Mouse (Mus musculus): ENCODE measurements at regions not wholly inside any gene's neighbourhood (a gene's known extent, or its start where the extent isn't known, plus 50 kb on each side); places are given as distances from the start of the nearest gene placed in this dataset.

DNA sequence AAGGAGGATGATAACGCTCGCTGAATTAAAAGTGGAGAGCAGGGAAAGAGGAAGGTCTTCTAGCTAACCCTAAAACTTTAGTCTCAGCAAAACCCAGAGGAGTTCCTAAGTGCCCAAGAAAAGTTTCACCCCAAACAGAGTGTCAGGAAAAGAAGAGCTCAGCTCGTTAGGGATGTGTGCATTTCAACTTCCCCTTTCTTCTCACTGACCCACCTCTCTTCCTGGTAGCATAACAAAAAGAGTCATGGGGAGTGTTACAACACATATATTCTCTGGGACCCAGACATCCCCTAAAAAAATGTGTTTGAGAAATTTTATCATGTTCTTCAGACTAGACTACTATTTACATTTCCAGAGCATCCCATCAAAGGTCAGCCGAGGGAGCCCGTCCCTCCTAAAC is 432.6 kb downstream of the Mctp2 start:
- DNase-seq (ENCODE audit: low read depth, low spot score) = no peak

GRCm38 (mm10) chr7:71872912-71873311 is 433.5 kb downstream of the Mctp2 start:
- DNase-seq (ENCODE audit: low read depth, low spot score) = no peak

DNA sequence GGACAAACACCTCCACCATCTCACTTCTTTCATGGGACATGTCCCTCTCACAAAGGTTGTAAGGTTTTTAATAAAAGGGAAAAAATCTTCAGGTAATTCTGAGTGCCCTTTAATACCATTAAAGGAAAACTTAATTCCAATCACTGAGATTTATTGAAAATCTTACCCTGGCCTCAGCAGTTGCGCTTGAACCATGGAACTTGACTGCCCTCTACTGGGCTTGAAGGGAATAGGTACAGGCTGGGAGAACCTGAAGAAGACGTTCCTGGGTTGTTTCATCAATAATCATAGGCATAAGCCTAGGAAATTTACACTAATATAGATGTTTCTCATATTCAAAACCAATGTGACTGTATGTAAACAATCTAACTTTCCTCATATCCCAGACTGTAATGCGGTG is 439.3 kb downstream of the Mctp2 start:
- peak; percentile 32 for DNase-seq (ENCODE audit: low read depth, low spot score)

- no peak for DNase-seq (ENCODE audit: low read depth, low spot score)
These were observed 440.8 kb downstream of the Mctp2 start for GRCm38 (mm10) chr7:71865371-71866166.

DNA sequence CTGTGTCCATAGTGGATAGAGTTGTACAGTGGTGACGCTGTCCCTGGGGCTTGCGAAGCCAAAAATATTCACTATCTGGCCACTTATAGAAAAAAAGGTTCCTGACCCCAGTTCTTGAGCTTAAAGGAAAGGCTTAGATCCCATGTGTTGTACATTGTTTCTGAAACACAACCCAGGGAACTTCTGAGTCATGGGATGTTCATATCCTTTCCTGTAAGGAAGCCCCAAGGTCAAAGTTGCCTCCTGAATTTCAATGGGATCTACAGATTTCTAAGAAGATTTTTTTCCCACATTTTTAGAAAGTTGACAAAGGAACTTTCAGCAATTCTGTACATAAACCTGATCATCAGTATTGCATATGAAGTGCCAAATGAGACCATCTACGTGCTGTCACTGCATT is 453.5 kb downstream of the Mctp2 start:
- no peak for DNase-seq (ENCODE audit: low read depth, low spot score)

DNA sequence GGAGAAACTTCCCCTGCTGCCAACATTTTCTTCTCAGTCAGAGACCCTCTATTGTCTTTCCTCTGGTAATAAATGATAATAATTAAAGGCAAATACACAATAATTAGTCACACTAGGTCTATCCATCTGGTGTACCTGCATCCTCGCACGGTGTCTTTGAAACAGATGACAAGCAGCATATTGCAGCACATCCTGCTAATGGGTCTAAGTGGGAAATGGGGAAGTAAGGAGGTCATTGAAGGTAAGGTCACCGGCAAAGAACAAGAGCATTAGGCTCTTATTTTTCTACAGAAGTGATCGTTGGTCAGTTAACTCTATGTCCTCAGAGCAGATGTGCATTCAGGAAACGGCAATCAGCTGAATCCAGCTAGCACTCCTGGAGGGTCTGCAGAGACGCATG is 457.2 kb downstream of the Mctp2 start:
- DNase-seq (ENCODE audit: low read depth, low spot score) = no peak

DNA sequence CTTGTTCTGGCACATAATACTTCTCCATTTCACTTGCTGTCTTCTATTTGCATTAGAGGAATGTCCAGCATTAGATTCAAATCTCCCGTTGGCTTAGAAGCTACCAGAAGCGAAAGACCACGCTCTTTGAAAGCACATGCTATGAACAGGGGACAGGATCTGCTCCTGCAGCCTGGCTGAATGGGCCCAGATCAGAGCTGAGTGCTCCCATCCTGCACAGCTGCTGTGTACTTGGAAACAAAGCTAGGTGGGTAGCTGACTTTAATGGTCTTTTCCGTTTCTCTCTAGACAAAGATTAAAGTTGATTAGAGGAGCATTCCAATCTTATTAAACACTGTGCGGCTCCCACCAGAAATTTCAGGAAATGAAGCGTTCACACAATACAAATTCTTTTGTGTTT is 468.6 kb downstream of the Mctp2 start:
- no peak for DNase-seq (ENCODE audit: low read depth, low spot score)

- no peak for DNase-seq (ENCODE audit: low read depth, low spot score)
These were observed 474.4 kb downstream of the Mctp2 start for GRCm38 (mm10) chr7:71831790-71832525.

GRCm38 (mm10) chr7:71829567-71829966 is 476.8 kb downstream of the Mctp2 start:
- no peak for DNase-seq (ENCODE audit: low read depth, low spot score)

GRCm38 (mm10) chr7:71816138-71816537 is 464.9 kb upstream of the Gm10295 start:
- no peak for DNase-seq (ENCODE audit: low read depth, low spot score)

- no peak for DNase-seq (ENCODE audit: low read depth, low spot score)
These were observed 442.9 kb upstream of the Gm10295 start for GRCm38 (mm10) chr7:71794201-71794600.

- no peak for DNase-seq (ENCODE audit: low read depth, low spot score)
These were observed 437.1 kb upstream of the Gm10295 start for GRCm38 (mm10) chr7:71788401-71788800.

DNA sequence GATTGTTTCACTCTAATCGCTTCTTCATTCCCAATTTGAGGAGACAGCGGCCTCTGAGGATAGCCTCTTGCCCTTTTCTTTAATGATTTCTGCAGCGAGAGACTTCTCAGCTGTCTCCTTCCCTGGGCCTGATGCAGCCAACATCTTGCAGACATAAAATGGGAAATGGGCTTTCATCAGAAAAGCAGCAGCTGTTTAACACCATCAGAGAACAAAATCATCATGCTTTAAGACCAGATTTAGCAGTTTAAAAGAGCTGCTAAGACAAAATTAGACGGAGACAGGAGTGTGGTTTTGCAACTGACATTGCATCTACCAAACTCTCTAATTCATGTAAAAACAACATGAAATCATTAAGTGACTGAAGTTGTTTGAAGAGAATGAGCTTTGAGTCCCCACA is 431.2 kb upstream of the Gm10295 start:
- DNase-seq (ENCODE audit: low read depth, low spot score) = no peak

DNA sequence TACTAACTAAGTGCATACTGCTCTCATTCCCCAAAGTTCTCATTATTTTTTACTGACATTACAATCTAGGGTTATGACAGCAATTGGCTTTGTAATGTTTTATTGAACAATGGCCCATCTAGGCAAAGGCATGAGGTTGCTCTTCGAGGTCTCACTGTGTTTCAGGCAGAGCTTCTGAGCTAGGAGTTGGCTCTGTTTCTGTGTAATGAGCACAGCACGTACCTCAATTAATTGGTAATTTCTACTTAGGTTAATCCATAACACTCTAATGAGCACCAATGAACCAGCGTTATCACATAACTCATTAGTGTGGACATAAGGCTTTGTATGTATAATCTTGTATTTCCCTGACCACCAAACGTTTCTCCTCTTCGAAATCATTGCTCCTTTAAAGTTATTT is 398.6 kb upstream of the Gm10295 start:
- DNase-seq (ENCODE audit: low read depth, low spot score) = no peak

DNA sequence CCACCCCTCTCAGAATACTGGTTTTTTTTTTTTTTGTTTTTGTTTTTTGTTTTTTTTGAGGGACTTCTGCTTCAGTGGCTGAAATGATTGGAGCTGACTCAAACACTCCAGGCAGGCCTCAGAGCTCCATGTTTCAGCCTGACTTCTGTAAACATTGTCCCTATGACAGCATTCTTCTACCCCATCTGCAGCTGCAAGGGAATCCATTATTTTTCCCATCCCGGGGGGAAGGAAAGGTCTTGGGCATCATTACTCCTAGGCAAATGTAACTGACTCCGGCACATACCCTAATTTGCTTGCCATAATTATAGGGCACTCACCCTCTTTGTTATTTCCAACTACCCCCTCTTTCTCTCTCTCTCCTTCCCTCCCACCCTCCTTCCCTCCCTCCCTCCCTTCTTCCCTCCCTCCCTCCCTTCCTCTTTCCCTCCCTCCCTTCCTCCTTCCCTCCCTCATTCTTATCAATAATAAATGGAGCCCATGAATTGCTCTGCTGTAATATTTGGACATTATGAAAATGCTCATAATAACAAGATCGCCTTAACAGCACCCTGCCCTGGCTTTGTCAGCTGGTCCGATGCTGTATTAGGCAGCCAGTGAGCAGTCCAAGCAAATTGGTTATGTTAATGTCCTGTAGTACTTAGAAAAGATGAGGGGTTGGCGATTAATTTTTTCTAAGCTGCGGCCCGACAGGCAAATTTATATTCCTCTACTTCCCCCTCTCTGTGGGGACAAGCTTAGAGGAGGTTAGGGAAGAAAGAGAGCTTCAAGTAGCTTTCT is 395.0 kb upstream of the Gm10295 start:
- no peak for DNase-seq (ENCODE audit: low read depth, low spot score)

DNA sequence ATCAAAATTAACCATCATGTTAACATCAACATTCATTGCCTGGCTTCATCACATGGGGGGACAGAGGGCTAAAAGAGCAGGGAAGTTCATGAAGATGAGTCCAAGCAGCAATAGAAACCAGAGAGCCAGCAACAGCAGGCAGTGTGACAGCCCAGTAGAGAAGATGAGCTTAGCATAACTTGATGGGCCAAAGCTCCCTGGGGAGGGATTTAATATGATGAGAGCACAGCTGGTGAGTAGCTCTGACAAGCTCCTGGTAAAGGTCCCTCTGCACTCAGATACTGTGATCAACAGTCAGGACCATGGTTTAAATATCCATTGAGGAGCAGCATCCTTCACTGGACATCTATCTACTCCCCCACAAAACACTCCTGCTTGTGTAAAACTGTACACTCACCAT is 377.2 kb upstream of the Gm10295 start:
- no peak for DNase-seq (ENCODE audit: low read depth, low spot score)

GRCm38 (mm10) chr7:71708209-71708608 is 356.9 kb upstream of the Gm10295 start:
- no peak for DNase-seq (ENCODE audit: low read depth, low spot score)

DNA sequence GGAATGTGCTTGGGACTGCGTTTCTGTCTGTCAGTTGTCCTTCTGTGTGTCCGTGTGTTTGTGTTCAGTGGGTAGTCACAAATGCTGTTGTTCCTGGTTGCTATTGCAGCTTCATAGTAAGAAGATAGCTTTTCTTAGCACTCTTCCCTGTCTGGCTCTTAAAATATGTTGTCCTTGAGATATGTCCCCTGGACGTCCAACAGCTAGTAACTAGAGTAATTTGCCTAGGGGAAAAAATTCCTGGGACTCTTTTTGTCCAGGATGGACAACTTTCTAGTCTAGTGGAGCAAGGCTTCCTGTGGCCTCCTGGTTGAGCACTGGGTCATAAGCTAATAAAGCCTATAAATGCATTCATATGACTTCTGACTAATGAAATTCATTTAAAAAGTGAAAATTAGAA is 354.9 kb upstream of the Gm10295 start:
- DNase-seq (ENCODE audit: low read depth, low spot score) = no peak

DNA sequence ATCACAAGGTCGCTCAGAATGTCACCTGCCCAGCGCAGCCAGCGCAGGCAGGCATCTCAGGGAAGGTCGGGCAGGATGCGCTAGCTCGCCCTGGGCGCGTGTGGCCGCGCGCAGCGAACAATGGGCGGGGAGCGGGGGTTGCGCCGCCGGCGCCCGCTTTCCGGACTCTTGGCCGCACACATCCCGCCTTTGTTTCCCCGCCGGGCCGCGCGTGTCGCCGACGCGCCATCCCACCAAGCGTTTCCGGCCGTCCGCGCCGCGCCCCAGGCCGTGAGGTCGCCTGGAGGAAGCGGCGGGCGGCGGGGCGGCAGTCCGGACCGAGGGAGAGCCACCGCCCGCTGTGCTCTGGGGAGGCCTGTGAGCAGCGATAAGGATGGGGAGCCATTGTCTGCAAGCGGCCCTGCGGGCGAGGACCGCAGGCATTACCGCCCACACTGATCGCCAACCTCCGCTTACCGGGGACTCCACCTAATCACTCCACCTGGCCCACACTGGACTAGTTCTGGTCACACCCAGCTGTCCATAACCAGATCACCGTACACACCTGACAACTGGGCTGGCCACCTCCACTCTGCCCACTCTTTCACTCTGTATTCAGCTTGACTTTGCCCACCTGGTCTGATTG is 354.3 kb upstream of the Gm10295 start:
- peak; percentile 9 for DNase-seq (ENCODE audit: low read depth, low spot score)

DNA sequence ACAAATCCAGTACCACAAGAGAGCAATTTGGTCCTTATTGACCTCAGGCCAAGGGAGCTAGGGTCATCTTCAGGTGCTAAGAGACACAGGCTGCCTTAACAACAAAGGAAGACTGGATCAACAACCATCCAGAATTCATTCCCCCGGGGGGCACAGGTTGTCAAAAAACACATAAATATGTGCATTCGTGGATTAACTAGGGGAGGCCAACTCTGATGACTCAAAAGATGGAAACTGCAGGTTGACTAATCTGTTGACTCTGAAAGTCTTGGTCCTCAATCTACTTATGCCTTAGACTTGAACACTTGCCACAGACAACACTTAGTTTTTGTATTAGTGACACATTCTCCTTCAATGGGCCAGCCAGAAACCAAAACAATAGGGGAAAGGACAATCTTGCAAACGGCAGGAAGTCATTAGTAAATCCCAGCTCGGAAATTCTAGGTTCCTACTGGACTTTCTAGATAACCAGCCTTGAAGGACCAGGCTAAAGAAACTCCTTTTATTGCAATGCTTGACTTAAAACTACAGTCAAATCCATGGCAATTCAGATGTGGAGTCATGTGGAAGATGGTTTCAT is 353.5 kb upstream of the Gm10295 start:
- DNase-seq (ENCODE audit: low read depth, low spot score) = no peak
